Mouse (Mus musculus): ENCODE data around the gene Zhx3.

Zhx3 gene

DNA sequence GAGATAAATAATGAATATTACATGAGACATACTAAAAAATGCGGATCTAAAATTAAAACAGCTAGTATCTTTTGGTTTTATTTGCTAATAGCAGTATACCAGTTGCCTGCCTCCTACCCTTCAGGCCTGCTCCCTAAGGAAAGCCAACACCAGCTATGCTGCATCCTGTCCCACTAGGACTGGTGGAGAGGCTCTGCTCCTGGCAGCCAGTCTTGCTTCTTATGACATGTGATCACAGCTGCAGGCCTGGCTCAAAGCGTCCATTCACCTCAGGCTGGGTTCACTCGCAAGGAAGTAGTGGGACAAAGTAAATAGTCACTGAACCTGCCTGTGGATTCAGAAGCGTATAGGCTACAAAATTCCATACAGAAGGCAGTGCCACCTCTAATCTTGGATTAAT lies 11.1 kb upstream of the Zhx3 start:
- DNase-seq (ENCODE audit: extremely low read depth, low read depth): no peak

DNA sequence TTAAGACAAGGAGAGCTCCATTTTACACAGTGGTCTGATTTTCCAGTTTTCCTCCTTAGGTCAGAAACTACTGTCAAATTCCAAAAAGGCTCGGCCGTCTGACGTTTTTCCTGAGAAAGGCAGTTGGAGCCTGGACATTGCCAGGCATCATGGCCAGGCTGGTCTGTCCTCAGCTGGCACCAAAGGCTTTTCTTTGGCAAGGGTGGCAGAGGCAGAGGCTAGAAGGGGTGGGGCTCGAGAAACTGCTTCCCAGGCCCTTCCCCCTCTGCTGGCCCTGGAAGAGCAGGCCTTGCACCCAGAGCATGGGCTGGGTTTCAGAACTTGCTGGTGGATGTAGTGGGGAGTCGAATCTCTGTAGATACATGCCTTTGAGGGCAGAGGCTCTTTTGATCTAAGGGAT lies 9.6 kb upstream of the Zhx3 start:
- no peak for DNase-seq (ENCODE audit: extremely low read depth, low read depth)

DNA sequence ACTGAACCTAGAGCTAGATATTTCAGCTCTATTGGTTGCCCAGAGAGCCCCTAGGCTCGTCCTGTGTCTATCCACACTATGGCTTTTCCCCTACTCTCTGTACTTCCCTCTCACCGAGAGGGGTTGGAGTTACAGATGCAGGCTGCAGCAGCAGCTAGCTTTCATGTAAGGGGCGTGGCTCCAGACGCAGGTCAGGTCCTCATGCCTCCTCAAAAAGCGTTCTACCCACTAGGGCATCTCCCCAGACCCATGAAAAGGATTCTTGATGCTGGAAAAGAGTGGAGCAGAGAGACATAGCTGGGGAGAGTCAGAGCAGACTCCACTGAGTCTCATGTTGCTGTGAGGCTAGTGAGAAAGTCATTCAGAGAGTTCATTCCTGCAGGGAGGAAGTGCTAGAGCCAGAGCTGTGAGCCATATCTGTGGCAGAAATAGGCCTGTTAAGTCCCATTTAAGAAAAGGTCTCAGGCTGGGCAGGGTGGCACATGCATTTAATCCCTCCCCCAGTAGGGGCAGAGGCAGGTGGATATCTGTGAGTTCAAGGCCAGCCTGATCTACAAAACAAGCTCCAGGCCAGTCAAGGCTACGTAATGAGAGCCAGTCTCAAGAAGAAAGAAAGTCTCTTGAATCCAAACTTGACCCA lies 8.8 kb upstream of the Zhx3 start:
- no peak for DNase-seq (ENCODE audit: extremely low read depth, low read depth)

DNA sequence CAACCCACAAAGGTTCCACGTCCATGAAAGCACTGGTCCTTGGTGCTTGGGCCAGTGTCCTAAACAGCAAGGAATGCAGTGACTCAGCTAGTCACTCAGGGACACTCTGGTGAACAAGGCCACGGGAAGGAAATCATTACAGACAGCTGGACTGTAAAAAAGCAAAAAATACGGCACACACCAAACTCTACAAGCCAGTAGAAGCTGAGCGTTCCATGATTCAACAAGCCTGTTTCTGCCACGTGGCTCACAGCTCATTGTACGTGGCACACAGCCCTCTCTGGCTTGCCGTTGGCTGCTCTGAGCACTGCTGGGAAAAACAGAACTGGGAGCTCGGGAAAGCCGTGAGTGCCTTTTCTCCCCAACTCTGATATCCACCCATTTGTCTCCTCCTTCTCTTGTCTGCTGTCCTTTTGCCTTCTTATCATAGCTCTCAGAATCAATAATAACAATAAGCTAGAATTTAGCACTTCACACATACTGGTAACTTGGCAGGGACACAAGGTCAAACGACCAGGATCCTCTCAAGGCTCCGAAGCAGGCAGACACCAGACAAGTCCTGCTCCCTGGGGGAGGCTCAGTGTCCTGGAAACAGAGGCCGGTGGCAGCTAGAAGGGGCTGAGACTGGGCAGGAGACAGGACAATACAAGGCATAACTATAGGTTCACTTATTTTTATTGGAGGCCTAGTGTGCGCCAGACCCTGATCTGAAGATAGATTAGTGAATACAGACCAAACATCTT lies 7.8 kb upstream of the Zhx3 start, which contains the start of gene Lpin3:
TSS of gene Lpin3 (plus strand) at position 218 of the 743 bp plus-strand sequence.
- DNase-seq (ENCODE audit: extremely low read depth, low read depth): no peak

DNA sequence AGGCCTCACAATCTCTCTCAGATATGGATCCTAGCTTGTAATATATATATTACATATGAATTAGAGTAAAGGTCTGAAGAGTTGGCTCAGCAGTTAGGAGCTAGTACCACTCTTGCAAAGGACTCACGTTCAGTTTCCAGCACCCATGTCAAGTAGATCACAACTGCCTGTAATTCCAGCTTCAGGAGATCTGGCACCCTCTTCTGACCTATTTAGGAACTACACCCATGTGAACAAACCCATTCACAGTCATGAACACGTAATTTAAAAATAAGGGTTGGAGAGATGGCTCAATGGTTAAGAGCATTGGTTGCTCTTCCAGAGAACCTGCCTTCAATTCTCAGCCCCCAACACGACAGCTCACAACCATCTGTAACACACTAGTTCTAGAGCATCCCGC lies 3.3 kb upstream of the Zhx3 start:
- peak; percentile 26 for DNase-seq (ENCODE audit: extremely low read depth, low read depth)

DNA sequence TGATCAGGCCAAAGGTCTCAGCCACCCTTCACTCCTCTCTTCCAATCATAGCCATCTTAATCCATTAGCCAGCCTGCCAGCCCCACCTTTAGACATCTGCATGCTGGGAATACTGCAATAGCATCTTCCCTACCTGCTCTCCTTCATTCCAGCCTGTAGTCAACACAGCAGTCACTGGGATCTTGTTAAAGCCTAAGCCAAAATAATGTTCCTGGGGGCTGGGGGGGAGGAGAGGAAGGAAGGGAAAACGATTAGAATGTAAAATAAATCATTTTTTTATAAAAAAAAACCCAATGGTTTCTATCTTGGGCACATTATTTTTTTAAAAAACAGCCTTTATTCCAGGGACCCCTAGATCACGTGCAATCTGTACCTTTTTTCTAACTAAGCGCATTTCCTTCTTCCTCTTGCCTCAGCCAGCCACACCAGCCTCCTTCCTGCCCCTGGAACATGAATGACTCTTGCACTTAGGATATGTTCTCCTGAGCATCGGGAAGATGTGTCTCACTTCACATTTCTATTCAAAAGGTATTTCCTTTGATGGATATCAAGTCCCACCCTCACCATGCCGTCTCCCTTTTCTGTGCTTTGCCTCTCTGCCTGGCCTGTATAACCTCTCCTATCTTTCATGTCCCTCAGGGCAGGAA lies 1.6 kb upstream of the Zhx3 start:
- no peak for DNase-seq (ENCODE audit: extremely low read depth, low read depth)

DNA sequence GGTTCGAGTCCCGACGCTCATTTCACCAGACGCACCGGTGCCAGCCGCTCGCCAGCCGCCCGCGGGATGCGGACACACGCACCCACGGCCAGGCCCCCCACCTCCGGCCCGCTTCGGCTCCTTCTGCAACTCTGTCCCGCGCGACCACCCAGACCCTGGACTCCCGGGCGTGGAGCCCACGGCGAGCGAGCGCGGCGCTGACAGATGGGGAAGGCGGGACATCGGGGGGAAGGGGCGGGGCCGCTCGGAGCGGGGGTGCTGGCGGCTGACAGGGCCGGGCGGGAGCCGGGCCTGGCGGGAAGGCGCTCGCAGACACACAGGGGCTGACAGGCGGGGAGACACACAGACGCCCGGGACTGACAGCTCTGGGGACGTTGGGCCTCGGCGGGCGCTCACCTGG lies 403 bp downstream of the Zhx3 start:
- no peak for DNase-seq (ENCODE audit: extremely low read depth, low read depth)

DNA sequence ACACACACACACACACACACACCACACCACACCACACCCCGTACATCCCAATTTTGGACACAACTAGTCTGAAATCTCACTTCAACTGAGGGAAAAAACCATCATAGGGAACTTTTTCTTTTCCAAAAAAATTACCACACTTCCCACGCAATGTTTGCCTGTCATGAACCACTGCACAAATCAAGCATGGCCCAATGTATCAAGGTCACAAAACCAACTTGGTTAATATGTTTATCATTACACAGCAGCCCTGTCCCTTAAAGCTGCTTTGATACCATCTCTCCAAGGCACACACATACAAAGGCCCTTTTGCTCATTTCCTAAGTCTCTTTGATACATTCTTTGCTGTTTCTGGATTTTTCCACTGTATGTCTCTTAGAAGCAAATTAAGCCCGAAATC lies 1.5 kb downstream of the Zhx3 start:
- no peak for DNase-seq (ENCODE audit: extremely low read depth, low read depth)

DNA sequence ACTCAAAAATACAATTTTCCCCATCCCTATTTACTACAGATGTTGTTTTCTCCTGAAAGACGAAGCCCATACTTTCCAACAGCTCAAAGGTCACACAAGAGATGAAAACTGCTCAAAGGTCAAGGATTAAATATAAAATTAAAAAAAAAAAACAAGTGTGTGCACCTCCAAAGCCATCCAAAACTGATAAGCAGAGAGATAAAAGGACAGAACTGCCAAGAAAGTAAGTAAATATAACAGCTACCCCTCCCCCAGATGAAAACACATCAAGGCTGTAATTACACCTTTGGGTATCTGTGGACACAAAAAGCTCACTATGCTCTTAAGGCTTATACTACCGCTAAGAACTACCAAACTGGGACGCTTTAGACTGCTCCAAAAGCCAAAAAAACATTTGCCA lies 3.4 kb downstream of the Zhx3 start:
- no peak for DNase-seq (ENCODE audit: extremely low read depth, low read depth)

DNA sequence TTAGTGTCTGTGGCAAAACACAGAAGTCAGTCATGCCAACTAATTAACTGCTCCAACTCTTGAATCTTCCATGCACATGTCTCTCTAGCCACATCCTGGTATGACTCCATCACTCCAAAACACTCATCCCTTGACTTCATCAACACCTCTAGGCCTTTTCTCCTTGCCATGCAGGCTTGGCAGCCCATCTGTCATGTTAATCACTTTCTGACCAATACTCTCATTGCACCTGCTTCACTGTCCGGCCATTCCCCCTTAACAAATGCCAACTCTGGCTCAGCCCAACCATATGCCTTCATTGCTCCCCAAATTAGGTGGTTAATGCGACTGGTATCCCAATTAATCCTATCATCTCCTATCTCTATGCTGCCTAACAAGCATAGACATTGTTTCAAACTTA lies 7.5 kb downstream of the Zhx3 start:
- no peak for DNase-seq (ENCODE audit: extremely low read depth, low read depth)

DNA sequence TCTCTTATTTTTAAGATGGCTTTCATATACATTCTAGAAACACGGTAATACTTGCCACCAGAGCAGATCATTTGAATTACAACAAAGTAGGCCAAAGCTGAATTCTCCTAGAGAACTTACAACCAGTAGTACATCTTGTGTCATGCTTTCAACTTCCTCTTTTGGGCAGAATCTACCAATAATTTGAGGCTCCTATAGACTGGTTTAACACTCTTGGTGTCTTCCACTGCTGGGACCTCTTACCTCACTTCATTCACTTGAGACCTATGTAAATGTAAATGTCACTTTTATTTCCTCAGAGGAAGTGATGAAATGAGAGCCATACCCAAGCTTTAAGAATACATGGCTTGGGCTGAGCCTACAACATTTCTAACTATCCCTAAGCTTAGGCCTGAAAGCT lies 8.7 kb downstream of the Zhx3 start:
- DNase-seq (ENCODE audit: extremely low read depth, low read depth): no peak

DNA sequence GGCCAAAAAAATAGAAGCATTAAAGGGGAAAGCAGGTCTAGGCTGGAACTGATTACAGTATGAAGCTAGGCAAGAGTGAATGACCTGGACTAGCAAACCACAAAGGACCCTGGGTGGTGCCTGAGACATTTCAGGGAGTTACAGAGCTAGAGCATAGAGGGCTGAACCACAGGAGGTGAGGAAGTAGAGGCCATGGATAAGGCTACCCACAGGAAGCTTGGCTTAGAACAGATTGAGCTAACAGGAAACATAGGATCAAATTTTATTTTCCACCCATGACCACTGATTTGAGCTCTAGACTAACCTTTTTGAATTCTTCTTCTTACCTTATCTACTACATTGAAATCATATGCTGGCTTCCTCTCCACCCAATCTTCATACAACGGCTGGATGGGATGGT lies 12.4 kb downstream of the Zhx3 start:
- peak; percentile 44 for DNase-seq (ENCODE audit: extremely low read depth, low read depth)

DNA sequence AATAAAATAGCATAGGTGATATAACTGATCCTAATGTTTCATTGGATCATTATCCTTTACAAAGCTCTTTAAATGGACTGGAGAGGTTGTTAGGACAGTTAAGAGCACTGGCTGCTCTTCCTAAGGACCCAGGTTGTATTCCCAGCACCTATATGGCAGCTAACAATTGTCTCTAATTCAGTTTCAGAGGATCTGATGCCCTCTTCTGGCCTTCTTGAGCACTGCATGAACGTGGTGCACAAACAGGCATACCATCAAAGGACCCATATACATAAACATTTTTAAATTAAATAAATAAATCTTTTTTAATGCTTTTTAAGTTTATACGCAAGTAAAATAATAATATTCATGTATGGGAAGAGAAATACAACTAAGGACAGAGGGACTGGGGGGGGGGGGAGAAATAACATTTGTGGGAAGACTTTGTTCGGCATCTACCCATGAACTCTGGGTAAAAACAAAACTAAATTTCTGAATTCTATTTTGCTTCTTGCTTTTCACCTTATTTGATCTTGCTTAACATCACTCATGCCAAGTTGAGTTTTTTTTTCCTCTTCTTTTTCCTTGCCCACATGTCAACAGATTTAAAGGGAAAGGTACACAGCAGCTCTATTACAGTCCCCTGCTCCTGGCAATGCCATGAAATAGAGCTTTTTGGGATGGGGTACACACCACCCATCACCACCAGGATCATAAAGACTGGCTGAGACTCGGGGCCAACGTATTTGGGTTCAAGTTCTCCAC lies 16.3 kb downstream of the Zhx3 start:
- DNase-seq (ENCODE audit: extremely low read depth, low read depth): no peak

DNA sequence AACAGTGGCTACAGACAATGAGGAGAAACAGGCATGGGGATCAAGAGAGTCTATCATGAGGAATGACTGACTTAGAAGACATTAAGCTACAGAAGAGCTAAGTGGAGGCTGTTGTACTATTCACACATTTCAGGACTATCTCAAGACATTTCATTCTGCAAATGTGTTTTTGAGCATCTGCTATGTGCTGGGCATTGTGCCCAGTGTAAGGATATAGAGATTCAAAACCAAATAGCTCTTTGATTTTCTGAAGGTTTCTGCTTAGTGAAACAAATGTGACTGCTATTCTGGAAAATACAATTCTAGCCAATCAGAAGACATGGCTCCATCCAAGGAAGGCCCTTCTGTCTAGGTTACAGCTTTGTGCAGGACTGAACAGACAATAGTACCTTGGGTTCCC lies 18.1 kb downstream of the Zhx3 start:
- DNase-seq (ENCODE audit: extremely low read depth, low read depth): no peak

DNA sequence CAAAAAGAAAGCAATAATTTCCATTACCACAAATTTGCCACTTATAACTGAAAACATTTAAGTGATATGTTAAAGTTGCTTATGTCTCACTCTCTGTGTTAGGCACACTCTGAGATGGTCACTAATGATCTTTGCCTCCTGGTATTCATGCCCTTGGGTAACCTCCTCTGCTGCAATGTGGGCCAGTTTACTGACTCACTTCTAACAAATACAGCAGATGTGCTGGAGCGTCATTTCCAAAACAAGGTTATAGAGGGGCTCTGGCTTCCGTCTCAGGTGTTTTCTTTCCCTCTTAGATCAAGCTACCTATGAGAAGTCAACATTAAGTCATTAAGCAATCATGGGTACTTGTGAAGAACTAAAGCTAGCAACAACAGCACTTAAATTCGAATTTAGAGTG lies 22.4 kb downstream of the Zhx3 start:
- no peak for DNase-seq (ENCODE audit: extremely low read depth, low read depth)

DNA sequence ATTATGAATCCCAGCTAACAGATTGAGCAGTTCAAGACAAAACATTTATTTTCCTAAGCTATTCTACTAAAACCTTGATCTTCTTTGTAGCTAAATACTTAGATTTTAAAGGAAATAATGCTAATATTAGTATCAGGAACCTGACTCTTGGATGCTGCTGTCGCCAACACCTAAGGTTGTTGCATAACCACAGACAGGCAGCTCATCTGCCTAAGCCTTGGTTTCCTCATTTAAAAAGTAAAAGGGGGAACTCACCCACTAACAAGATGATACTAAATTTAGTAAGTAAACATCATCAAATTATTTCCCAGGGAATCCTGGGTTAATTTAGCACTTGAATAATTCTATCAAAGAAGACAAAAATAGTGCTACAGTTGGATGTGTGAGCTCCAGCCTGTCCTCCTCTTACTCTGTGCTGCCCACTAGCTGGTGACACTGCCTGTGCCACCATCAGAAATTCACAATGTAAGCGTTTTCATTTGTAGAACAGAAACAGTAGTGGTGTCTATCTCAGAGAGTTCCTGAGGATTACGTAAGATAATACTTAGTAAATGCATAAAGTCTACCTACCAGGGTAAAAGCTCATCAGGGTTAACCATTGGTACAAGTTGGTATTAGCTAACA lies 23.1 kb downstream of the Zhx3 start:
- no peak for DNase-seq (ENCODE audit: extremely low read depth, low read depth)

DNA sequence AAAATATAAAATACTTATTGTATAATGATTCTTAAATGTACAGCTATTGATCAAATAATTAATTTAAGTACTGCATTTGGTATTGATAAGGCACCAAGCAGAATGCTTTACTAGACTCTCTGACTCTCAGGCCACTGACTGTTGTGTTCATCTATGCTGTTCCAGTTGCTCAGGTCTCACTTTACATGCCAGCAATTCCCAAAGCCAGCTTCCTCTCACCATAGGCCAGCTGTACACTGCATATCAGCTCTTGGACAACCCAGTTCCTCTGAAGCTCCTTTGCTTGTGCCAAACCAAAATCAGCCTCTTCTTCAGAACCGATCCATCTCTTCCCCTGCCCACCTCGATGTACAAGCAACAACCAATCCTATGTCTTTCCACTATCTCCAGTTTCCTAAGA lies 24.6 kb downstream of the Zhx3 start:
- DNase-seq (ENCODE audit: extremely low read depth, low read depth): no peak

DNA sequence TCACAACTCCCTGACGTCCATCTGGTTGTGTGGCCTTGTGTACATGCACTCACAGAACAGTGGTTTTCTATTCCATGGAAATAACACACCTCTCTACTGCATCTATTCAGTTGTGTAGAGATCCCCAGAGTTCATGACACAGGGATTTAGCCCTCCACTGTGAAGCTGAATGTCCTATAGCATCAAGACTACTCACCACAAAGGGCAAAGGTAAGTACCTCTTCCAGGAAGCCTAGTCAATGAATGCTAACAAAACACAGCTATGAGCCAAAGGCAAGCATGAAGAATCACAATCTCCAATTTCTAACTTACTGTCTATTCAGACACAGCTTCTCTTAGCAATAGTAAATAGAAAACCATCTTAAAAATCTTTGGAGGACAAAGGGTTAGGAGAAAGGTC lies 25.1 kb downstream of the Zhx3 start:
- DNase-seq (ENCODE audit: extremely low read depth, low read depth): no peak

DNA sequence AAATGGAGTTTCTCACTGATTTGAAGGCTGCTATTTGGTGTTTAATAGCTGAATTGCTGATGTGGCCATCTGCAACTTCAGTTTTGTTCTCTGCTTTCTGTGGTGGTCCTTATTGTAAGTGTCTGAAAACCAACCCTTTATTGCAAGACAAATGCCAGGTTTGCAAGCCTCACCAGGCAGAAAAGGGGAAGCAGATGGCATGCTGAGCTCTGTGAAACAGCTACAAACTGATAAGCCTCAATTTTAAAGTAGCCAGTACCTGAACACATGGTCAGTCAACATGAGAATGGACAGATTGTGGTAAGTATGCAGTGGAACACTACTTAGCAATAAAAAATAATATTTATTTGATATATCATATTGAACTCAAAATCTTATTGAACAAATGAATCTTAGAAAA lies 32.0 kb downstream of the Zhx3 start:
- DNase-seq (ENCODE audit: extremely low read depth, low read depth): peak; percentile 21

DNA sequence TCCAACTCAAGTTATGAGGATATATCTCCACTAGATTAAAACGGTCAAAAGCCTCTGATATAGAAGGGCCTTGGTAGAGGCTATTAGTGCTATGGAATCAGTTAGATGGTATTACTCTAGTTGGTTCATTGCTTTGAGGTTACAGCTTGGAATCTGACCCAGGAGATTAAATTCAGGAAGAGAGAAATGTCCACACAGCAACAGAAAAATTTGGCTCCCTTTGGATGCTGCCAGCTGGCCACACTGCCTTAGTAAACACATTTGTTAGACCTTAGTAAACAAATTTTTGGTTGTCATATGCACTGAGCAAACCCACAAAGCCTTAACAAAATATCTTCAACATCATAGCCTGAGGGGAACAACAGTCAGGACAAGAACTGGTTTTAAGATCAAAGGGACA lies 62.0 kb downstream of the Zhx3 start:
- no peak for DNase-seq (ENCODE audit: extremely low read depth, low read depth)

DNA sequence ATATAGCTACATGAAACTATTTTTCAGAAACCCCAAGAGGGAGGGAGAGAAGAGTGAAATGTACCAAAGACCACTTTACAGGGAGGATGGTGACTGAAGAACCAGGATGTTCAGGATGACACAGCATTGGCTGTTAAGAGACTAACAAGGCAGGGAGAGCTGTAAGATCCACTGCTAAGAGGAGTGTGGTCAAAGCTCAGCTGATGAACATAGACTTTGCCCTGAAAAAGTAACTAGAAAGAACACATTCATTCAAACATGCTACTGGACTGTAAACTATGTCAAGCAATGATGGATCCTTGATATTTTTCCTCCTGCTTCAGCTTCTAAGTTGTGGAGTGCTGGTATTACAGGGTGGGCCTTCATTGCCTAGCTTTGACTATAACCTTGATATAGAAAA lies 62.4 kb downstream of the Zhx3 start:
- DNase-seq (ENCODE audit: extremely low read depth, low read depth): no peak

DNA sequence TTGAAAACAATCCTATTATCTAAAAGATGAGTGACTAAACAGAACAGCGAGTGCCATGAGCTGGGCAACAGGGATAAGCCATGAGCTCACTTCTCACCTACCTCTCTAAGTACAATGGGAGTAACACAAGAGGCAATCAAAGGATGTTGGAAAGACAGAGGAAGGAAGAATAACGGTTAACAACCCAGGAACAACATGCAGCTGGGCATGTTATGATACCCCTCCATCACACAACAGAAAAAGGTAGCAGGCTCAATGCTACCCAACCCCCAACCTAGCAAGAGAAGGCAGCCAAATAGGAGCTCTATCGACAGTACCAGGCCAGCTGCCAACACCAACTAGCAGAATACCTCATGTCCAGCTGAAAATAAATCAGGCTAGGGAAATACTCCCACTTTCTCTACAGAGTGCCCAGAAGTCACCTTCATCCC lies 66.7 kb downstream of the Zhx3 start:
- DNase-seq (ENCODE audit: extremely low read depth, low read depth): no peak
